Mouse (Mus musculus): ENCODE results near the gene Cops7a.

Cops7a gene

GRCm38 (mm10) chr6:124917518-124918330 is 47.6 kb downstream of the Cops7a start:
- DNase-seq: peak; percentile 94

DNA sequence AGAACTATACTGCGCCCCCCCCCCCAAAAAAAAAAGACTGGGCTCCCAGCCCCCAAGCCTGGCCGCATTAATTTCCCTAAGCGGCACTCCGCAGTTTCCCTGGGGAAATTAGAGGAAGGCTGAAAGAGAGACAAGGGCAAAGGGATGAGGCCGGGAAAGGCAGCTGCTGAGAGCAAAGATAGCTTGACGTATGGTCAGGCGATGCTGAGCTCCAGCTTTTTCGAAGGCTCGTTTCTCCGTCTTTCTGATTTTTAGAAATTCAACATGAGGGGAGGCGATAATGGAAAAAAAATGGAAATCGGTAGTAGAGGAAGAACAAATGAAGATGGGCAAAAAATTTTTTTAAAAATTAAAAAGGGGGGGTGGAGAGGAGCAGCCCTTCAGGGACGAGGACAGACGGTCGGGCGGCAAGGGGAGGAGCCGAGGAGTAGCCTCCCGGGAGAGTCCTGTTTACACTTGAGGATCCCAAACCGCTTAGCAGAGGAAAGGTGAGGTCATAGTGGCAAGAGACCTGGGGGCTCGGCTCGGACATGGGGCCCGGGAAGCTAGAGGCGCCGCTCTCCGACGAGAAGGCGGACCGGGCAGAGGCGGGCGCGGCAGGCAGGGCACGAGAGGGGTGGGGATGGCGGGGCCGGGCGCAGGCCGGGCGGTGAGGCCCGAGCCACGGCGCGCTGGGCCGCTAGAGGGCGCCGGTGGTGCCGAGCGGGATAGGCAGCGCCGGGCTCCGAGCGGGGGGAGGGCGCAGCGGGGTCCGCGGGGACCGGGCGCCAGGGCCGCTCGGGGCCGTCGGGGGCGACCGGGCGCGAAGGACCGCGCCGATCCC is 48.4 kb downstream of the Cops7a start:
- peak; percentile 92 for DNase-seq

DNA sequence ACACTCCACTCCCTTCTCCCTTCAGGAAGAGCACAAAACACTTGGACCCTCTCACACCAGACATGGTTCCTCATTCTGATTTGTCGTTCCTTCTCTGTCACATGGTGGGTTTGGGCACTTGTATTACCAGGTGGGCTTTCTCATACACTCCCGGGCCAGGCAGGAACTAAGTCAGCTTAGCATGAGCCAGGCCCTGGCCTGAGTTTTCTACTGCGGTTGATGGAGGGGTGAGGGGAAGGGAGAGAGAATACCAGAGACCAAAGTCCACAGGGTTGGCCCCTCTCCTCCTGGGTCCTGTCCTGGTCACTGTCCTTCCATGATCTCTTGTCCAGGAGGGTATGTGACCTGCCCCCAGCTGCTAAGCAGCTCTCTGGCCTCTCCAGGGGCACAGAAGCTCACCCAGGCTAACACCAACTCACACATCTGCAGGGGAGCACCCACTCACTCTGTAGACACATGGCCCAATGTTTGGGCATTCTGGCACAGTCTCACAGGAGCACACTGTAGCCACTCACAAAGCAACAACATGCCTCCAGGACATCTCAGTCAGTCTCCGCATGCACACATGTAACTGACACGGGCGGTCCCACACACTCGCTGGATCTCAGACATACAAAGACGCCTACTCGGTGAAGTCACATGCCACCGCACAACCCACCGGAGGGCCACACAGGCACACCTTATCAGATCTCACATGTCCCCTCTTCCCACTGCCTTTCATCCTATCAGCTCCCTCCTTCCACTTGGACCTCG is 49.2 kb downstream of the Cops7a start:
- DNase-seq: no peak

DNA sequence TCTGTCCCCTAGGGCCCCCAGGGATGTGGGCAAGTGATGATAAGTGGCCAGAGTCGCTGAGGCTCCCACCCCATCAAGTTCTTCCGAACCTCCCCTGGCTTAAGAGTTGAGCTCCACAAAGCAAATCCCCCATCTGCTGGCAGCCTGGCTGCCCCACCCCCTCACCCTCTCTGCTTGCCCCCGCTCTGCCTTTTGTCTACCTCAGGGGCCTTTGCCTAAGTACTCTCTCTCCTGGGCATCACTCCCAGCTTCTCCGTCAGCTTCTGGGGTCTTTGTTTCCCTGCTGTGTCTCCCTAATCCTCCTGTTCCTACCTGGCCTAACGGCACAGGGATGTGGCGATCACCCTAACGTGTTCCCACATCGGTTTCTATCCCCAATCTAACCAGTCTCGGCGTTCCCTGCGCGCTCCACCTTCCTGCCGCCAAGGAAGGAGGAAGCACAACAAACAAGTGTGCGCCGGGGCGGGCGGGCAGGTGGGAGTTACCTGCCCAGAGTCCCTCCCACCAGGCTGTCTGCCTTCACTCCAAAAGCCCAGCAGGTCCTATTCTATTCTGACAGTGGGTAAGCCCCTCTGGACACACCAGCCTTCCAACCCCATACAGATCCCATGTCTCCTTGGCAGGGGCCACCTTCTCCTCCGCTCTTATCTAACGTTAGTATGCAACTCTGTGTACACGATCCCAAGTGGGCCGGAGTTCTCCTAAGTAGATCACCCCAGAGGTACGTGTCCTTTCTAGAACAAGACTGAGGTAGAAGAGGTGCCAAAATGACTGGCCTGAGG is 50.0 kb downstream of the Cops7a start:
- peak; percentile 50 for DNase-seq

DNA sequence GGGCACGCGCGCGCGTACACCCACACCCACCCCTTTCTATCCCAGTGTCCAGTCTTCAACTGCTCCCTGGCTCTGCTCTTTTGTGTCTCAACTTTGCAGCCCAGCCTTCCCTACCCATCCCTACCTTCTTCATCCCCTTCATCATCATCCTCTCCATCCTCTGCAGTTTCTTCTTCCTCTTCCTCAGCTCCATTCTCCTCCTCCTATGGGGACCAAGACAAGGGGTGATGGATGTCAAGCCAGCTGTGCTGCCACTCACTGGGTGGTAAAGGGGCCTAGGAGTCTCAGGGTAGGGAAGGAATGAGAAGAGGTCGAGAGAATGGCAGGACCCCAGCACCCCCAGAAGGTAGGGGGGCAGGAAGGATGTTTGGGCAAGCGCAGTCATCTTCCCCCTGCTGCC is 50.8 kb downstream of the Cops7a start:
- DNase-seq: no peak

- DNase-seq: peak; percentile 23
These were observed 51.5 kb downstream of the Cops7a start for GRCm38 (mm10) chr6:124913721-124914285.

DNA sequence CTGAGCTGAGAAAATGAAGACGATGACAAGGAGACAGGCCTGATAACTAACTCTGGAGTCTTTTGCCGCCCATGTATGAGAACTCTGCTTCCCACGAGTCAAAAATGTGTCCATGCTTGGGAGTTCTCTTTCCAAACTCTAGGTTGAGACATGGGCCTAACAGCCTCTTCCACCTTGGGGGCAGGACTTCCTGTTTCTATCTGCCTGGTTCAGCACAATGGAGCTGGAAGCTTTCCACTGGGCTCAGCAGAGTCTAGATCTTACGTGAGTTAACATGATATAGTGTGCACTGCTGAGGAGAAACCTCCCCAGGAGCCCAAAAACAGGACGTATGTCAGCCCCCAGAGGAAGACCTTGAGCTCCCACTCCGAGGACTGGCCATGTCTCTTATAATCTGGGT is 52.1 kb downstream of the Cops7a start:
- DNase-seq: no peak

DNA sequence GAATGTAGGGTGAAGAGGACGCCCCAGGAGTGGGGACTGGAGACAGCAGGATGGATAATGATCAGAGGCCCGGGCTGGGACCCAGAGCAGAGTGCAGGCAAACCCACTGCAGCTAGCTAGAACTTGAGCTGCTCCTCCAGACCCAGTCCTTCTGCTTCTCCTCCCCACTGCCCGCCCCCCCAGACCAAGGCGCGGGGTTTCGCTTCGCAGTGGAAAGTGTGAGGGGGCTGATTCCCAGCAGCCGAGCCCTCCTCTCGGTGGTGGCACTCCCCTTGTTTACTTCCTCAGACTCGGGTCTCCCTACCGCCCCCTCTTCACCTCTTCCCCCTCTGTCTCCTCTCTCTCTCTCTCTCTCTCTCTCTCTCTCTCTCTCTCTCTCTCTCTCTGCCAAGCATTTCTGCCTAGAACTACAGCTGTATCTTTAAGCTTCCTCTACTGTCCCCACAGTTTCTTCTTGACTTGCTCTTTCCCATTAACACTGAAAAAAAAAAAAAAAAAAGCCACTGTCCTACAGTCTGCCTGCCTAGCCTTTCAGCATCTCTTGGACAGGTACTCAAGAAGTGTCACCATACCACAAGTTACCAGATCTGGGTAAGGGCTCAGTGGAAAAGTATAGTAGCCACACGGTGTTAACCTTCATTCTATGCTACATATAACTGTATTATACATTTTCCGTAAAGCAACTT is 53.7 kb downstream of the Cops7a start, which contains the start of gene Lag3:
Gene Lag3 (minus strand): TSS at position 173 of the 686 bp plus-strand sequence.
- DNase-seq: peak; percentile 7

DNA sequence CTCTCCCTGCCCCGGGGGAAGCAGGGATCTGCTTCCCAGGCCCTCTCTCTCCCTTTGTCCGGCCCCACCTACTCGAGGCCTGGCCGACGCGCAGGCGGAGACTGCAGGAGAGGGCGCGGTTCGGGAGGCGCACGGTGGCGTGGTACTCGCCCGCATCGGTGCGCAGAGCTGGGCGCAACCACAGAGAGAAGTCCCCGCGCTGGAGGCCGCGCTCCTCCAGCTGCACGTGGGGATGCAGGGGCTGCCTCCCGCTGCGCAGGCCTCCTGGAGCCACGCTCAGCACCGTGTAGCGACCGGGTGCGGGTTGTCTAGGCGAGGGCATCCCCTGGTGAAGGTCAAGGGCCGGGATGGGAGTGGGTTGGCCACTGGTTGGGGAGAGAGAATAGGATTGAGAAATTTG is 55.3 kb downstream of the Cops7a start:
- DNase-seq: peak; percentile 24
